Mouse (Mus musculus): ENCODE data around the gene Zfp444.
"Not testable (repeated sequence)": the region's sequence is repeated elsewhere in the genome, so short reads cannot be mapped to it uniquely, and the experiment has no call there.

Gene Zfp444

GRCm38 (mm10) chr7:6161541-6161940 is 10.5 kb upstream of the Zfp444 start:
- no peak for DNase-seq (ENCODE audit: low read depth, low spot score)

GRCm38 (mm10) chr7:6162172-6162571 is 9.9 kb upstream of the Zfp444 start:
- DNase-seq (ENCODE audit: low read depth, low spot score), result no peak

GRCm38 (mm10) chr7:6164671-6165070 is 7.4 kb upstream of the Zfp444 start:
- no peak for DNase-seq (ENCODE audit: low read depth, low spot score)

GRCm38 (mm10) chr7:6169403-6169802 is 2.6 kb upstream of the Zfp444 start:
- DNase-seq (ENCODE audit: low read depth, low spot score), result no peak

- DNase-seq (ENCODE audit: low read depth, low spot score), result no peak
Observed at GRCm38 (mm10) chr7:6170391-6170790, 1.6 kb upstream of the Zfp444 start.

- DNase-seq (ENCODE audit: low read depth, low spot score), result peak; percentile 62
Observed at GRCm38 (mm10) chr7:6170871-6171270, 1.2 kb upstream of the Zfp444 start.

- peak; percentile 86 for DNase-seq (ENCODE audit: low read depth, low spot score)
Observed at GRCm38 (mm10) chr7:6171444-6172005, 501 bp upstream of the Zfp444 start.

- DNase-seq (ENCODE audit: low read depth, low spot score), result no peak
Observed at GRCm38 (mm10) chr7:6172674-6173244, 733 bp downstream of the Zfp444 start.

GRCm38 (mm10) chr7:6173872-6174271 is 1.8 kb downstream of the Zfp444 start:
- no peak for DNase-seq (ENCODE audit: low read depth, low spot score)

- DNase-seq (ENCODE audit: low read depth, low spot score), result not testable (repeated sequence)
Observed at GRCm38 (mm10) chr7:6174365-6174987, 2.5 kb downstream of the Zfp444 start.

GRCm38 (mm10) chr7:6179013-6179412 is 7.0 kb downstream of the Zfp444 start:
- peak; percentile 88 for DNase-seq (ENCODE audit: low read depth, low spot score)

GRCm38 (mm10) chr7:6182882-6183281 is 10.9 kb downstream of the Zfp444 start:
- DNase-seq (ENCODE audit: low read depth, low spot score), result no peak

- DNase-seq (ENCODE audit: low read depth, low spot score), result peak; percentile 92
Observed at GRCm38 (mm10) chr7:6183802-6184201, 11.8 kb downstream of the Zfp444 start.

GRCm38 (mm10) chr7:6184521-6184920 is 12.5 kb downstream of the Zfp444 start:
- peak; percentile 58 for DNase-seq (ENCODE audit: low read depth, low spot score)

- DNase-seq (ENCODE audit: low read depth, low spot score), result no peak
Observed at GRCm38 (mm10) chr7:6185391-6185790, 13.4 kb downstream of the Zfp444 start.

- no peak for DNase-seq (ENCODE audit: low read depth, low spot score)
Observed at GRCm38 (mm10) chr7:6186176-6186575, 14.2 kb downstream of the Zfp444 start.

GRCm38 (mm10) chr7:6186756-6187155 is 14.7 kb downstream of the Zfp444 start:
- peak; percentile 30 for DNase-seq (ENCODE audit: low read depth, low spot score)

- DNase-seq (ENCODE audit: low read depth, low spot score), result peak; percentile 40
Observed at GRCm38 (mm10) chr7:6189542-6189941, 17.5 kb downstream of the Zfp444 start.

GRCm38 (mm10) chr7:6191376-6191775 is 19.4 kb downstream of the Zfp444 start:
- peak; percentile 90 for DNase-seq (ENCODE audit: low read depth, low spot score)

GRCm38 (mm10) chr7:6194129-6194528 is 22.1 kb downstream of the Zfp444 start:
- DNase-seq (ENCODE audit: low read depth, low spot score), result peak; percentile 69

- no peak for DNase-seq (ENCODE audit: low read depth, low spot score)
Observed at GRCm38 (mm10) chr7:6195777-6196176, 23.8 kb downstream of the Zfp444 start.

GRCm38 (mm10) chr7:6196790-6197189 is 24.8 kb downstream of the Zfp444 start, which contains the start of gene Galp:
Galp (plus strand) TSS chr7:6197090.
- no peak for DNase-seq (ENCODE audit: low read depth, low spot score)

GRCm38 (mm10) chr7:6204200-6204599 is 32.2 kb downstream of the Zfp444 start:
- no peak for DNase-seq (ENCODE audit: low read depth, low spot score)
